Mouse (Mus musculus) heart, adult 2 months (tissue): ENCODE results near the gene Slc13a5. TPM values are rescaled to one million over a fixed set of nuclear protein-coding genes. Genes with fewer than 3 reads are reported as not detected.

Experiments
- DNase-seq, 2 experiments: peaks; one replicate each; pipeline ENCODE4 v3.0.0; 2021
- H3K27ac ChIP-seq: fragments of 200-600 bp; 2 replicates; pipeline ENCODE4 v1.8.1; 2022
- H3K27me3 ChIP-seq: fragments of 200-500 bp; 2 replicates; pipeline ENCODE4 v1.6.1; 2012; ENCODE audit warnings: mild to moderate bottlenecking, low read length, inconsistent platforms, mixed read lengths; ENCODE audit not compliant: control insufficient read depth, insufficient read depth
- H3K36me3 ChIP-seq: fragments of 200-500 bp; 2 replicates; pipeline ENCODE4 v1.6.1; 2012; ENCODE audit warnings: low read length, inconsistent platforms; ENCODE audit not compliant: control insufficient read depth, insufficient read depth
- H3K4me1 ChIP-seq: fragments of 200-500 bp; 2 replicates; pipeline ENCODE4 v1.6.1; 2011; ENCODE audit warnings: low read length; ENCODE audit not compliant: control insufficient read depth, insufficient read depth
- H3K4me3 ChIP-seq: fragments of 200-600 bp; 2 replicates; pipeline ENCODE4 v1.8.1; 2022
- H3K79me2 ChIP-seq: fragments of 200-500 bp; replicated peaks from 2 replicates; pipeline ENCODE4 v1.6.1; 2012; ENCODE audit warnings: mild to moderate bottlenecking, inconsistent platforms, low read length, moderate library complexity, mixed read lengths; ENCODE audit not compliant: control insufficient read depth, insufficient read depth
- H3K9ac ChIP-seq: fragments of 200-500 bp; 2 replicates; pipeline ENCODE4 v1.6.1; 2012; ENCODE audit warnings: low read depth, mild to moderate bottlenecking, control low read depth, inconsistent platforms, low read length, mixed read lengths
- CTCF ChIP-seq: fragments of 200-600 bp; IDR thresholded peaks from 2 replicates; pipeline ENCODE4 v1.8.1; 2022; ENCODE audit warnings: antibody characterized with exemption, mild to moderate bottlenecking, moderate library complexity
- EP300 ChIP-seq: fragments of 200-500 bp; IDR thresholded peaks from 2 replicates; pipeline ENCODE4 v1.6.1; 2011; ENCODE audit warnings: low read depth, low read length, control low read depth; ENCODE audit not compliant: insufficient read depth
- POLR2A ChIP-seq: fragments of 200-500 bp; IDR thresholded peaks from 2 replicates; pipeline ENCODE4 v1.6.1; 2011; ENCODE audit warnings: mild to moderate bottlenecking, low read depth, low read length, control low read depth; ENCODE audit not compliant: insufficient read depth
- WGBS: fragments of 180-500 bp; shearing (Covaris S2); methylation state at CpG from one replicate; pipeline ENCODE4 v1.1.7; 2018; 5-methylcytosine and 5-hydroxymethylcytosine counted together
- intact Hi-C: fragments of 180-260 bp; cut with DNase I; formaldehyde crosslinking; loops from one replicate; pipeline ENCODE4 v1.15.1; 2025
- polyA plus RNA-seq: library from polyadenylated mRNA; depleted of rRNA; stranded (reverse); fragments of >200 nt; gene quantifications from 2 replicates; pipeline ENCODE4 v1.2.3, GENCODE M21; 2012
- total RNA-seq, 2 experiments: library from RNA; stranded (reverse); gene quantifications; 2 replicates each; pipeline ENCODE4 v1.2.3; 2021

Gene Slc13a5
- total and polyA plus RNA-seq, 3 experiments = 0.06 TPM; not detected in 2

DNA sequence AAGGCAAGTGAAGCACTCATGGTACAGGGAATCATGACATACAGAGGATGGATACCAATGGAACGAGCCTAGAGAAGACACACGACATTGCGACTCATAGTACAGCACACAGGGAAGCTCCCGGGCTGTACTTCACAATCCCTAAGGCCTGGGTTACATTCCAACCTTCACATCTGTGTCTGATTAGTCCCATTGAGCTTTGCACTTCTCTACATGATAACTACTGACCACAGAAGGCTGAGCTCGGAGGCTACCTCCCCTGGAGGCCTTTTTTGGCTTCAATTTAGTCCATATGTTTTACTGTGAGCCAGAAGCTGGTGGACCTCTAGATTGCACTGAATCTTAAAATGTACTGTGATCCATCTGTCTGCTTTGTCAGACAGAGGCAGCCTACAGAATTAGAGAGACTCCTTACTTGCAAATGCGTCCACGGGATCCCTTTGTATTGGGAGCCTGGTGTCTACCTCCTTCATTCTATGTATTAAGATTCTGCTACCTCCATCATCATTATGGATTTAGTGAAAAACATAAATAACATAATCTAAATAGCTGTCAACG lies 21.7 kb downstream of the Slc13a5 start:
- DNase-seq = no peak
- Histone ChIP-seq H3K9ac (no peak overlapping the region), H3K36me3 (no peaks in the 10 kb centered on the region), H3K79me2 (no peaks in the 10 kb centered on the region), H3K27me3 (no peaks in the 10 kb centered on the region; the same call in 1 of the 2 replicates), H3K4me3 (no peak overlapping the region), H3K4me1 (no peaks in the 10 kb centered on the region), H3K27ac (no peak overlapping the region)
- WGBS = 69% methylated on average over 8 of the region's 8 CpGs
- intact Hi-C loops = no loop called here
- TF ChIP-seq POLR2A (no peak), CTCF (no peak), EP300 (no peak)

GRCm38 (mm10) chr11:72240062-72240860 lies 26.8 kb downstream of the Slc13a5 start:
- Histone ChIP-seq H3K36me3 (no peaks in the 10 kb centered on the region), H3K27me3 (no peaks in the 10 kb centered on the region), H3K79me2 (no peaks in the 10 kb centered on the region), H3K4me3 (no peak overlapping the region), H3K27ac (no peak overlapping the region), H3K4me1 (no peaks in the 10 kb centered on the region), H3K9ac (no peak overlapping the region)
- intact Hi-C loops = no loop called here
- 59% methylated on average over 4 of the region's 4 CpGs for WGBS
- TF ChIP-seq POLR2A = no peak
- TF ChIP-seq EP300 = no peak
- no peak for TF ChIP-seq CTCF
- DNase-seq = no peak

GRCm38 (mm10) chr11:72234013-72234412 lies 33.0 kb downstream of the Slc13a5 start:
- DNase-seq = peak in 1 of 2 experiments; percentile 10
- no peak overlapping the region for H3K27ac ChIP-seq
- no peaks in the 10 kb centered on the region for H3K79me2 ChIP-seq
- no peak overlapping the region for H3K9ac ChIP-seq
- TF ChIP-seq POLR2A (no peak), EP300 (no peak), CTCF (no peak)
- 53% methylated on average over 5 of the region's 5 CpGs for WGBS
- no peak overlapping the region for H3K4me3 ChIP-seq
- intact Hi-C loops = no loop called here
- no peaks in the 10 kb centered on the region for H3K27me3 ChIP-seq
- no peaks in the 10 kb centered on the region for H3K36me3 ChIP-seq
- H3K4me1 ChIP-seq = no peaks in the 10 kb centered on the region

DNA sequence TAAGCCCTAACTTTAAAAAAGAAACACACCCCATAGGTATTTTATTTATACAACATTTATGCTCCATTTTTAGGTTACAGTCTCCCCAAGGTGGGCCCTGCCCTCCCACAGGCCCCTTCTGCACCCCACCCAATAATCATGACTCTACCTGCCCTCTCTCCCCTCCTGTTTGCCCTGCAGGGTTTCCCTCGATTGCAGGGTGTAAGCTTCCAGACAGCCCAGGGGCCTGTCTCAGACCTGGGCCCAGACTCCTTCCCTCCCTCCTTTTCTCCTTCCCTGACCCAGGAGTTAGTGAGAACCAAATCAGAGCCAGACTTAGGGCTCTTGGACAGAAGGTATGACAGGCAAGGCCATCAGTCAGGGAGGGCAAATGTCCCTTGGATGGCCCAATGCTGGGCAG lies 34.0 kb downstream of the Slc13a5 start:
- DNase-seq = no peak
- no peak overlapping the region for H3K27ac ChIP-seq
- H3K36me3 ChIP-seq = no peaks in the 10 kb centered on the region
- intact Hi-C loops = no loop called here
- TF ChIP-seq EP300 (no peak), POLR2A (no peak), CTCF (no peak)
- no peaks in the 10 kb centered on the region for H3K27me3 ChIP-seq
- H3K4me3 ChIP-seq = no peak overlapping the region
- no peaks in the 10 kb centered on the region for H3K4me1 ChIP-seq
- H3K79me2 ChIP-seq = no peaks in the 10 kb centered on the region
- WGBS = 59% methylated on average over 1 of the region's 1 CpGs
- no peak overlapping the region for H3K9ac ChIP-seq

DNA sequence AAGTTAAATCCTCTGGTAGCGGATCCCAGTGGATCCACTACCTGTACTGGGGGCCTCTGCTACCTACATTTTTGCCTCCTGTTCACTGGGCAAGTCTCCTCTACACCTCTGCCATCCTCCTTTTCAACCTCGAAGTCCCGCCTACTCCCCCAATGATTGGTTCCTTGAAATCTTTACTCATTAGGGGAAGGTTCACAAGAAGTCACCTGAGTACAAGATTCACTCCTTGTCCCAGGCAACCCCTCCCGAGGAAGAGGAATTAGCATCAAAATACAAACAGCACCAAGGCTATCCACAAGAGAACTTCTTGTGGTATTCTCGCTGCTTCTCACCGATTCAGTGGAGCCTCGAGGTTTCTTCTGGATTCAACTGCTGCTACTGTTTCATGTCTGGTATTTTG lies 35.0 kb downstream of the Slc13a5 start:
- H3K4me3 ChIP-seq = no peak overlapping the region
- H3K36me3 ChIP-seq = no peaks in the 10 kb centered on the region
- 83% methylated on average over 7 of the region's 7 CpGs for WGBS
- intact Hi-C loops = no loop called here
- TF ChIP-seq EP300 = no peak
- H3K27me3 ChIP-seq = no peaks in the 10 kb centered on the region
- no peak for DNase-seq
- H3K79me2 ChIP-seq = no peaks in the 10 kb centered on the region
- H3K4me1 ChIP-seq = no peaks in the 10 kb centered on the region
- H3K27ac ChIP-seq = no peak overlapping the region
- no peak overlapping the region for H3K9ac ChIP-seq

DNA sequence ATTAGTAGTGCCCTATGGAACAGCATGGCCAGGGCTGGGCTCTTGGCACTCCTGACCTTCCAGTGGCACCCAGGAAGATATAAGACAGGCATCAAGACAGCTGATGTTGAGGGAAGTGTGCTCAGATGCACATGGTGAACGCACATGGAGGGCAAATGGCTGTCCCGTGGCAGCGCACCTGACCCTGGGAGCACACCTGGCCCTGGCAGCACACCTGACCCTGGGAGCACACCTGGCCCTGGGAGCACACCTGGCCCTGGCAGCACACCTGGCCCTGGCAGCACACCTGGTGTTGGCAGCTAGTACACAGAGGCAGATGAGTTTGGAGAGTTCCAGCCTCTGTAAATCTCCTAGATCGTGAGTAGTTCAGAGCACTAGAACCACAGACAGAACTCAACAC lies 38.5 kb downstream of the Slc13a5 start:
- TF ChIP-seq POLR2A (no peak), CTCF (no peak), EP300 (no peak)
- H3K4me3 ChIP-seq = no peak overlapping the region
- H3K27ac ChIP-seq = no peak overlapping the region
- no peak for DNase-seq
- H3K4me1 ChIP-seq = no peaks in the 10 kb centered on the region
- H3K79me2 ChIP-seq = no peaks in the 10 kb centered on the region
- 92% methylated on average over 4 of the region's 4 CpGs for WGBS
- H3K9ac ChIP-seq = no peak overlapping the region
- H3K27me3 ChIP-seq = no peaks in the 10 kb centered on the region
- H3K36me3 ChIP-seq = no peaks in the 10 kb centered on the region
- intact Hi-C loops = no loop called here
